Mouse (Mus musculus) embryonic facial prominence, embryonic 11.5 days (tissue): ENCODE measurements around the gene Chrna9. TPM values are rescaled to one million over a fixed set of nuclear protein-coding genes. Genes with fewer than 3 reads are reported as not detected.

Experiments
- ATAC-seq: fragments of 200-750 bp; cut with Nextera tagmentation; replicated peaks from 2 replicates; pipeline ENCODE4 v1.8.0; 2017; ENCODE audit warnings: low read depth; ENCODE audit not compliant: insufficient number of reproducible peaks, low FRiP score, low TSS enrichment
- DNase-seq: peaks from one replicate; pipeline ENCODE4 v3.0.0-alpha.2; 2015; ENCODE audit warnings: low spot score
- H3K27ac ChIP-seq: fragments of 300-500 bp; sonication (generic); replicated peaks from 2 replicates; pipeline ENCODE4 v1.5.1; 2014; ENCODE audit warnings: mild to moderate bottlenecking, low read depth, low read length, control low read depth
- H3K27me3 ChIP-seq: fragments of 300-500 bp; sonication (generic); 2 replicates; pipeline ENCODE4 v1.6.1; 2014; ENCODE audit warnings: mild to moderate bottlenecking, low read length, moderate library complexity, mixed read lengths; ENCODE audit not compliant: control insufficient read depth, insufficient read depth
- H3K36me3 ChIP-seq: fragments of 300-500 bp; sonication (generic); replicated peaks from 2 replicates; pipeline ENCODE4 v1.6.1; 2014; ENCODE audit warnings: low read depth, mild to moderate bottlenecking, low read length, moderate library complexity, mixed read lengths; ENCODE audit not compliant: control insufficient read depth, insufficient read depth
- H3K4me1 ChIP-seq: fragments of 300-500 bp; sonication (generic); 2 replicates; pipeline ENCODE4 v1.6.1; 2014; ENCODE audit warnings: low read length, mixed read lengths; ENCODE audit not compliant: control insufficient read depth, insufficient read depth
- H3K4me2 ChIP-seq: fragments of 300-500 bp; sonication (generic); 2 replicates; pipeline ENCODE4 v1.6.1; 2014; ENCODE audit warnings: low read depth, mild to moderate bottlenecking, control low read depth, low read length, moderate library complexity
- H3K4me3 ChIP-seq: fragments of 300-500 bp; sonication (generic); 2 replicates; pipeline ENCODE4 v1.5.1; 2014; ENCODE audit warnings: low read depth, low read length, control low read depth
- H3K9ac ChIP-seq: fragments of 300-500 bp; sonication (generic); replicated peaks from 2 replicates; pipeline ENCODE4 v1.6.1; 2014; ENCODE audit warnings: mild to moderate bottlenecking, control low read depth, low read length
- H3K9me3 ChIP-seq: fragments of 300-500 bp; sonication (generic); replicated peaks from 2 replicates; pipeline ENCODE4 v1.6.1; 2016; ENCODE audit warnings: mild to moderate bottlenecking, low read length, inconsistent platforms, mixed read lengths; ENCODE audit not compliant: control insufficient read depth
- WGBS: fragments of 180-500 bp; shearing (Covaris S2); extraction: QIAGEN DNeasy Blood & Tissue Kit; methylation state at CpG from one replicate; pipeline ENCODE4 v1.1.7; 2014; 5-methylcytosine and 5-hydroxymethylcytosine counted together
- polyA plus RNA-seq: library from polyadenylated mRNA; unstranded; fragments of >200 nt; fragmentation: Nextera tagmentation; extraction: Ambion mirVana; gene quantifications from 2 replicates; pipeline ENCODE4 v1.2.1, GENCODE M21; 2014

Gene Chrna9
- polyA plus RNA-seq, 1 experiment from 2014 or later, result 0.65 TPM

DNA sequence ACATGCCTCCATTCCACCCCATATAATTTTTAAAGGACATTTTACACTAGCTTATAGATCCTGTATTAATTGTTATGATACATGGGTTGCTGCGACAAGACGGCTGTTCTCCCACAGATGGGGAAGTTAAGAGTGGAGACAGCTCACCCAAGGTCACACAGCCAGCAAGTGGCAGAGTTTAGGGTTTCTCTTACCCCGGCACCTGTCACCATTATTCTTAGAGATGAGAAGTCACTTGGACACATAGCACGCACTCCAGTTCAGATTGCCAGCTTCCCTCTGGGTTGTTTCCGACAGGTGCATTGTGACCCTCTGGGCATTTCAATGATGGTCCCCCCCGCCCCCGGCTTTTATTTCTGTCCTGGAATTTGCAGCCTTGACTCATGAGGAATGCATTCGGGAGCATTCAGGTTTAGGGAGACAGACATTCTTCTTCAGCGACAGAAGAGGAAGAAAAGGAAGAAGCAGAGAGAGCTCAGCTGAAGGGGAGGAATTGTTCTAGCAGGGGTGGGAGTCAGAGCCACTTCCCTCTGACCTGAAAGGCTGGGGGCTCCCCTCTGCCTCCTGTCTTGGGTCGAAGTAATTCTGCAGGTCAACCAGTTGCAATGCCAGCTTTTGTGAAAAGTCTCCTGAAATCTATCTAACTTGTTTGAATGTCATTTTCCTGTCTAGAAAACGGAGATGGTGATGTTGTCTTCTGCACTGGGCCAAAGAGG is 2.4 kb downstream of the Chrna9 start:
- no peak overlapping the region for H3K27ac ChIP-seq
- H3K4me3 ChIP-seq, result no peak overlapping the region
- WGBS, result 66% methylated on average over 11 of the region's 11 CpGs
- H3K4me1 ChIP-seq, result no peaks in the 10 kb centered on the region
- H3K9me3 ChIP-seq, result no peaks in the 10 kb centered on the region
- H3K36me3 ChIP-seq, result no peaks in the 10 kb centered on the region
- no peak overlapping the region for H3K9ac ChIP-seq
- ATAC-seq (no peak), DNase-seq (no peak)
- no peak overlapping the region for H3K4me2 ChIP-seq
- no peaks in the 10 kb centered on the region for H3K27me3 ChIP-seq

DNA sequence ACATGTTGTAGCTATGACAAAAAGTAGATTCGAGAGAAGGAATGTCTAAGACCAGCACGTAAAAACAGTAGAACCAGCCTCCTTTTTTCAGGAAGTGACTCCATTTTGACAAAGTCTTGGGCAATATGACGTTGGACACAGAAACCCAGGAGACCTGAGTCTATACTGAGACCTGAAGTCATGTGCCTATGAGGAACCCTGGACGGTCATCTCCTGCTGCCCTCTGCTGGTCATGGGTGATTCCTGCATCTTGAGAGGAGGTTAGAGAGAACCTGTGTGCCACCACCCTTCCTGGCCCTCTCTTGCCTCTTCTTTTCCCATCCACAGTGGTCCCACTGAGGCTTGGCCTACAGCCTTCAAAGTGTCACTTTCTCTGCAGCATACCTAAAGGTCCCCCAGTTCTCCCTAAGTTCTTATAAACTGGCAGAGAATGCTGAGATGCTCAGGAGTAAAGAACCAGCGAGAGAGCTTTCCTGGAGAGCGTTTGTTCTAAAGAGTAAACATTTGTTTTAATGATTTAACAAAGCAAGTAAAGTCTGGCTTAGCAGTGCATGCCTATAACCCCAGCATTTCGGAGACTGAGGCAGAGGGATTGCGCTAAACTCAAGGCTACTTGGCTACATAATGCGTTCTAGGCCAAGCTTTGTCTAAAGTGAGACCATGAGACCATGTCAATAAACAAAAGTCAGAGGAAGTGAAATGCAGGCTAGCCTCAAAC is 3.4 kb downstream of the Chrna9 start:
- Histone ChIP-seq H3K4me2 (no peak overlapping the region), H3K27ac (no peak overlapping the region), H3K4me3 (no peak overlapping the region), H3K9me3 (no peaks in the 10 kb centered on the region), H3K9ac (no peak overlapping the region), H3K4me1 (no peaks in the 10 kb centered on the region), H3K36me3 (no peaks in the 10 kb centered on the region), H3K27me3 (no peaks in the 10 kb centered on the region)
- 58% methylated on average over 9 of the region's 9 CpGs for WGBS
- DNase-seq, result peak; percentile 88
- peak; percentile 83 for ATAC-seq

DNA sequence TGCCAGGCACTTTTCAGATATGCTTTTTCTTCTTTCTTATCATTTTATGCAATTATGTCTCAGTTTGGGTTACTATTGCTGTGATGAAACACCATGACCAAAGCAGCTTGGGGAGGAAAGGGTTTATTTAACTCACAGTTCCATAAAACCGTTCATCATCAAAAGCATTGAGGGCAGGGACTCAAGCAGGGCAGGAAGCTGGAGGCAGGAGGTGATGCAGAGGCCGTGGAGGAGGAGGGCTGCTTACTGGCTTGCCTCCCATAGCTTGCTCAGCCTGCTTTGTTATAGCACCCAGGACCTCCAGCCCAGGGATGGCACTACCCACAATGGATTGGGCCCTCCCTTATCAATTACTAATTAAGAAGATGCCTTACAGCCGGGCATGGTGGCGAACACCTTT is 6.4 kb downstream of the Chrna9 start:
- ATAC-seq (no peak), DNase-seq (no peak)
- no peaks in the 10 kb centered on the region for H3K4me1 ChIP-seq
- WGBS, result 79% methylated on average over 4 of the region's 4 CpGs
- H3K36me3 ChIP-seq, result no peaks in the 10 kb centered on the region
- no peak overlapping the region for H3K9ac ChIP-seq
- H3K9me3 ChIP-seq, result no peaks in the 10 kb centered on the region
- H3K27me3 ChIP-seq, result no peaks in the 10 kb centered on the region
- H3K4me3 ChIP-seq, result no peak overlapping the region
- H3K4me2 ChIP-seq, result no peak overlapping the region
- no peak overlapping the region for H3K27ac ChIP-seq

DNA sequence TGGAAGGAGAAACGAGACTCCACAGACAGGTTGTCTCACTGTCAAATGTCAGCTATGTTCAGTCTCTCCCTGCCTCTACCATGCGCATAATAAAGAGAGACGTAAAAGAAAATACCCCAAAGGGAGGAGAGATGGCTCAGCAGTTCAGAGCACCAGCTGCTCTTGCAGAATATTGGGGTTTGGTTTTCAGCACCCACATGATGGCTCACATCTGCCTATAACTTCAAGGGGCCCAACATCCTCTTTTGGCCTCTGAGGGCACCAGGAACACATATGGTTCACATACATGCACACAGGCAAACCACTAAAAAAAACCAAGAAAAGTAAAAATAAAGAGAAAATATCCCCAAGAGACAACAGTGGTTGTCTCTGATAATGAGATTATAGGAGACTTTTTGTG is 15.1 kb downstream of the Chrna9 start:
- 63% methylated on average over 3 of the region's 3 CpGs for WGBS
- Histone ChIP-seq H3K27ac (no peak overlapping the region), H3K4me2 (no peak overlapping the region), H3K36me3 (no peaks in the 10 kb centered on the region), H3K4me1 (0 out of 2 replicates have a peak, but pooled peaks cover 3% of the 10 kb centered on the region), H3K4me3 (no peak overlapping the region), H3K27me3 (no peaks in the 10 kb centered on the region), H3K9me3 (no peaks in the 10 kb centered on the region), H3K9ac (no peak overlapping the region)
- ATAC-seq, result no peak
- no peak for DNase-seq

DNA sequence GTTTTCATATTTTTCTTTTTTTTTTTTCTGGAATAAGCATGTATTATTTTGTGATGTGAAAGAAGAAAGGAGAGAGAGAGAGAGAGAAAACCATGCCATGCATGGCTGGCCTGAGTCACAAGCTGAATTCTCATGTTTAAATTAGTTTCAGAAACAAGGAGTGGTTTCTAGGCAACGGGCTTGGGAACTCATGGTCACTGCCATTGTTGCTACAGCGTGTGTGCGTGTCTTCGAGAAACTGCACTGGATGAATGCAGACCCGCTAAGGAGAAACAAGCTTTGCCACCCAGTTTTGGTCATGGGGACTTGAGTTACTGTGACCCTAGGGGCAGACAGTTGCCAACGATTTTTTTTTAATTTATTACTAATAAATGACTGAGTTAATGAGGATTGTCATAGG is 15.5 kb downstream of the Chrna9 start:
- DNase-seq, result peak; percentile 88
- Histone ChIP-seq H3K4me3 (no peak overlapping the region), H3K36me3 (no peaks in the 10 kb centered on the region), H3K4me2 (no peak overlapping the region), H3K9me3 (no peaks in the 10 kb centered on the region), H3K27ac (no peak overlapping the region), H3K4me1 (0 out of 2 replicates have a peak, but pooled peaks cover 3% of the 10 kb centered on the region), H3K9ac (no peak overlapping the region), H3K27me3 (no peaks in the 10 kb centered on the region)
- ATAC-seq, result peak; percentile 58; the same call in 1 of the 2 replicates
- 46% methylated on average over 6 of the region's 6 CpGs for WGBS

DNA sequence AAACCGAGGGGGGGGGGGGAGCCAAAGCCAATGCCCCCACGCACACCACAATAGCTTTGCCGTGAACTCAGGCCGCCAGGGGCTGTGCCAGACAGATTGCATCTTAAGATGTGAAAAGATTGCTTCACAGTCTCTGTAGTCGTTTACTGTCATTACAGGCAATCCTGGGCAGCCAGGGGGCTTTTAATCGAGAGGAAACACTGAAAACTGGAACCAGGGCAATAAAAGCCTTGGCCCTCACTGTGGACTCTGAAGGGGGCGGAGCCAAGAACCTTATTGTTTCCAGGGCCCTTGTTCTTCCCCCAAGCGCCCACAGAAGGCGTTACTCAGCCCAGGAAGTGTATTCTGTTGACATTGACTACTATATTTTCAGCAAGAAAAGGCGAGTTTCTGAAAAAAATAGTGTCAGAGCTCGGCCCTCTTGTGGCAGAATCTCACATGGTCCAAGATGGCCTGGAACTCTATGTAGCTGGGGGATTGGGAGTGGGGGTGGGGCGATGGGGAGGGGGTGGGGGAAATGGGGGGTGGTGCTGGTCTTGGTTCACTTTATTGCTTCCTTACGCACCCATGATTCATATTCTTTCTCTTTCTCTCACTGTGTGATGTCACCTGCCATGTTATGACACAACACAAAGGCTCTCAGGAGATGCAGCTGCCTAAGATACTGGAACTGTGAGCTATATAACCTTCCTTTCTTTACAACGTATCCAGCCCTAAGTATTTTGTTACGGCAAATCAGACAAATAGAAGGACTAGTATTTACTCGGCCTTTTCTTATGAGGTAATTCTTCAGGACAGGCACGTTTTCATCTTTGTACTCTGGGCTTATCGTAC is 16.2 kb downstream of the Chrna9 start:
- no peaks in the 10 kb centered on the region for H3K36me3 ChIP-seq
- H3K4me1 ChIP-seq, result 0 out of 2 replicates have a peak, but pooled peaks cover 3% of the 10 kb centered on the region
- no peak overlapping the region for H3K9ac ChIP-seq
- no peaks in the 10 kb centered on the region for H3K9me3 ChIP-seq
- no peak overlapping the region for H3K4me3 ChIP-seq
- no peak overlapping the region for H3K27ac ChIP-seq
- DNase-seq, result peak; percentile 48
- ATAC-seq, result peak; percentile 62
- no peak overlapping the region for H3K4me2 ChIP-seq
- WGBS, result 68% methylated on average over 18 of the region's 18 CpGs
- H3K27me3 ChIP-seq, result no peaks in the 10 kb centered on the region

DNA sequence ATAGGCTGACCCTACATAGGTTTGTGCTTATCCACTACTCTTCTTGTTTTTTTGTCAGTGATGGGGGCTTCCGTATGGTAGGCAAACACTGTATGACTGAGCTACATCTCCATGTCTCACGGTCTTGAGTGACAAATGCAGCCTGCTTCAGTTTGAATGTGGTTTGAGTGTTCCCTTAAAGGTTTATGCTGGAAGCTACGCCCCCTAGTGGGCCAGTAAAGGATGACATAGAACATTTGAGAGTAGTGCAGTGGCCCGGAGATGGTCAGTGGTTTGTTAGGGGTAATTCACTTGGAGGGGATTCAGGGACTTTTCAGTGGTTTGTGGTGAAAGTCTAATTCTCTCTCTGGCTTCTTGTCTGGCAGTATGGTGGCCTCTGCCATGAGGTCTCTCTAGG is 16.8 kb downstream of the Chrna9 start:
- Histone ChIP-seq H3K4me3 (no peak overlapping the region), H3K27me3 (no peaks in the 10 kb centered on the region), H3K9me3 (no peaks in the 10 kb centered on the region), H3K9ac (no peak overlapping the region), H3K36me3 (no peaks in the 10 kb centered on the region), H3K4me1 (0 out of 2 replicates have a peak, but pooled peaks cover 3% of the 10 kb centered on the region), H3K4me2 (no peak overlapping the region), H3K27ac (no peak overlapping the region)
- 70% methylated on average over 4 of the region's 4 CpGs for WGBS
- DNase-seq, result no peak
- no peak for ATAC-seq
